In the genomic region with DNA sequence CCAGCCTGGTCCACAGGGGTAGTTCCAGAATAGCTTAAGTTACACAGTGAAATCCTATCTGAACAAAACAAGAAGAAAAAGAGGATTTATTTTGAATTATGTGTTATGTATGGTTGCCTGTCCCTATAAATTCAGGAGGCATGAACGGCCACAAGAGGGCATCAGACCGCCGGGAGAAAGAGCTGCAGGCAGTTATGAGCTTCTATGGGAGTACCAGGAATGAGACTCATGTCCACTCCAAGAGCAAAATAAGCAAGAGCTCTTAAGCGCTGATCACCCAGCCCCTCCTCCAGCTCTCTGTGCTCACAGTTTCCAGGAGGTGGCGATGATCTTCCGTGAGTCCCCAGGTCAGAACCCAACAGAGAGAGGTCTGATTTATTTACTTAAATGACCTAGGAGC, we compare ENCODE assay signal across 10 mouse cellular contexts. TPM values are rescaled to one million over a fixed set of nuclear protein-coding genes. Genes with fewer than 3 reads are reported as not detected.
A peak's percentile ranks its signal among the peaks of the same experiment; 100 is the strongest.
DNase-seq lines count a peak whose midpoint lies in the region; ATAC-seq and TF ChIP-seq lines count a peak whose summit lies in the region.
"Had no signal": no experiment of that assay in that cellular context is flagged by ENCODE, and none has a peak within 500 bp of the region (broad histone marks: within the 10 kb centered on the region; RNA-seq: fewer than 3 reads in every experiment).

No protein-coding gene starts in this region.

- H3K36me3 ChIP-seq in forebrain, embryonic 10.5 days (replicated peaks): no peaks in the 10 kb centered on the region
- no peaks in the 10 kb centered on the region for H3K36me3 ChIP-seq in forebrain, embryonic 16.5 days (ENCODE audit: control insufficient read depth, insufficient read depth)
- H3K36me3 ChIP-seq: heart, embryonic 15.5 days; neural tube, embryonic 12.5 days had no signal

- intact Hi-C loops in heart, postnatal 10 days (cut with DNase I): loop anchor here (1.0 kb wide), 1 partner anchor 45 kb away; no protein-coding TSS in a partner anchor

- H3K27ac ChIP-seq in forebrain, embryonic 10.5 days: no peak overlapping the region
- no peak overlapping the region for H3K27ac ChIP-seq in forebrain, embryonic 16.5 days (ENCODE audit: low read length)
- no peak overlapping the region for H3K27ac ChIP-seq in cerebellum, adult 2 months (ENCODE audit: insufficient read depth, low read length)
- H3K27ac ChIP-seq: heart, embryonic 15.5 days; neural tube, embryonic 12.5 days had no signal

- no peak for TF ChIP-seq POLR2A in cerebellum, adult 2 months (IDR thresholded peaks at IDR 0.05; ENCODE audit: borderline replicate concordance, insufficient read depth, low read length)

- H3K4me3 ChIP-seq in forebrain, embryonic 10.5 days: no peak overlapping the region
- no peak overlapping the region for H3K4me3 ChIP-seq in forebrain, embryonic 16.5 days (replicated peaks; ENCODE audit: low read length)
- no peak overlapping the region for H3K4me3 ChIP-seq in cerebellum, adult 2 months (replicated peaks; ENCODE audit: insufficient read depth, low read depth, low read length)
- H3K4me3 ChIP-seq: heart, embryonic 15.5 days; neural tube, embryonic 12.5 days had no signal

- H3K4me1 ChIP-seq in forebrain, embryonic 10.5 days: no peaks in the 10 kb centered on the region
- no peaks in the 10 kb centered on the region for H3K4me1 ChIP-seq in forebrain, embryonic 16.5 days (replicated peaks; ENCODE audit: control insufficient read depth, insufficient read depth, low read length)
- peaks cover 6% of the 10 kb centered on the region for H3K4me1 ChIP-seq in cerebellum, adult 2 months (ENCODE audit: control insufficient read depth, insufficient read depth, low read length)
- H3K4me1 ChIP-seq: heart, embryonic 15.5 days; neural tube, embryonic 12.5 days had no signal

- no peaks in the 10 kb centered on the region for H3K27me3 ChIP-seq in forebrain, embryonic 10.5 days (ENCODE audit: poor library complexity, severe bottlenecking)
- H3K27me3 ChIP-seq in forebrain, embryonic 16.5 days (replicated peaks; ENCODE audit: control insufficient read depth, insufficient read depth, low read length): no peaks in the 10 kb centered on the region
- H3K27me3 ChIP-seq in cerebellum, adult 2 months (ENCODE audit: control insufficient read depth, insufficient read depth, low read length): no peaks in the 10 kb centered on the region
- H3K27me3 ChIP-seq: heart, embryonic 15.5 days; neural tube, embryonic 12.5 days had no signal

- no peak overlapping the region for H3K9ac ChIP-seq in forebrain, embryonic 16.5 days (replicated peaks; ENCODE audit: low read depth, low read length)
- H3K9ac ChIP-seq: heart, embryonic 15.5 days; neural tube, embryonic 12.5 days had no signal

- 2% methylated on average over 6 of the region's 6 CpGs for WGBS in forebrain, embryonic 10.5 days
- WGBS in forebrain, embryonic 16.5 days: 2% methylated on average over 6 of the region's 6 CpGs
- 4% methylated on average over 6 of the region's 6 CpGs for WGBS in cerebellum, adult 2 months

- no peaks in the 10 kb centered on the region for H3K9me3 ChIP-seq in forebrain, embryonic 10.5 days
- 0 out of 2 replicates have a peak, but pooled peaks cover 3% of the 10 kb centered on the region for H3K9me3 ChIP-seq in forebrain, embryonic 16.5 days (ENCODE audit: control insufficient read depth, low read length)
- H3K9me3 ChIP-seq: heart, embryonic 15.5 days; neural tube, embryonic 12.5 days had no signal

- peak; percentile 72 for DNase-seq in forebrain, embryonic 10.5 days (ENCODE audit: extremely low spot score, low spot score)
- peak; percentile 68 for DNase-seq in ovary, postnatal 36 days (ENCODE audit: low spot score)
- no peak for DNase-seq in ovary, postnatal 10 days (ENCODE audit: low spot score)
- DNase-seq in cerebellum, adult 2 months: peak; percentile 68 to 78
- DNase-seq in heart, postnatal 10 days: peak; percentile 75 to 84
- peak; percentile 85 for DNase-seq in lung, postnatal 10 days
- peak; percentile 75 for DNase-seq in thymus, postnatal 0 days (ENCODE audit: low spot score)

- no peak overlapping the region for H3K4me2 ChIP-seq in forebrain, embryonic 16.5 days (ENCODE audit: low read length)
- H3K4me2 ChIP-seq: heart, embryonic 15.5 days; neural tube, embryonic 12.5 days had no signal

- ATAC-seq in forebrain, embryonic 16.5 days: no peak

- peak; percentile 73 for TF ChIP-seq CTCF in cerebellum, adult 2 months (IDR thresholded peaks at IDR 0.05; ENCODE audit: borderline replicate concordance, insufficient read depth, low read depth, low read length)

RNA-seq across cellular contexts. Expression of a gene that starts 15.3 kb away (rescaled TPM):
- 11.4 and 11.6 TPM in 2 replicates for polyA plus RNA-seq in forebrain, embryonic 10.5 days (2016; fragmentation: Nextera tagmentation; extraction: Ambion mirVana)
- polyA plus RNA-seq in forebrain, embryonic 16.5 days (2015; fragmentation: Nextera tagmentation; extraction: Ambion mirVana): 2.1 and 2.6 TPM in 2 replicates
- 4.1 and 5.4 TPM in 2 replicates for polyA plus RNA-seq in cerebellum, adult 2 months (2012; rRNA removed)
- 1 to 10 TPM in 1 of 2 experiments, under 1 TPM in 1; 0.57 to 1.0 TPM for total RNA-seq in heart, postnatal 10 days (2021)
- 1.8 and 2.2 TPM in 2 replicates for polyA plus RNA-seq in thymus, postnatal 0 days (2015; fragmentation: Nextera tagmentation; extraction: Ambion mirVana)

RNA-seq across cellular contexts. Expression of a gene that starts 18.4 kb away (rescaled TPM):
- 1.5 and 2.5 TPM in 2 replicates for polyA plus RNA-seq in forebrain, embryonic 10.5 days (2016; fragmentation: Nextera tagmentation; extraction: Ambion mirVana)
- 4.2 and 5.1 TPM in 2 replicates for polyA plus RNA-seq in forebrain, embryonic 16.5 days (2015; fragmentation: Nextera tagmentation; extraction: Ambion mirVana)
- 68.4 and 69.3 TPM in 2 replicates for polyA plus RNA-seq in cerebellum, adult 2 months (2012; rRNA removed)
- 10 to 100 TPM; 55.8 to 61.7 TPM for total RNA-seq in heart, postnatal 10 days (2021)
- polyA plus RNA-seq in thymus, postnatal 0 days (2015; fragmentation: Nextera tagmentation; extraction: Ambion mirVana): 1.9 and 2.4 TPM in 2 replicates

RNA-seq across cellular contexts. Expression of a gene that starts 40.8 kb away (rescaled TPM):
- polyA plus RNA-seq in forebrain, embryonic 10.5 days (2016; fragmentation: Nextera tagmentation; extraction: Ambion mirVana): 17.0 and 21.7 TPM in 2 replicates
- polyA plus RNA-seq in forebrain, embryonic 16.5 days (2015; fragmentation: Nextera tagmentation; extraction: Ambion mirVana): 14.6 and 15.4 TPM in 2 replicates
- polyA plus RNA-seq in cerebellum, adult 2 months (2012; rRNA removed): 70.2 and 72.2 TPM in 2 replicates
- total RNA-seq in heart, postnatal 10 days (2021): 100 to 1,000 TPM; 120 TPM
- 35.0 and 40.4 TPM in 2 replicates for polyA plus RNA-seq in thymus, postnatal 0 days (2015; fragmentation: Nextera tagmentation; extraction: Ambion mirVana)

RNA-seq across cellular contexts. Expression of a gene that starts 55.5 kb away (rescaled TPM):
- 18.4 and 20.9 TPM in 2 replicates for polyA plus RNA-seq in forebrain, embryonic 10.5 days (2016; fragmentation: Nextera tagmentation; extraction: Ambion mirVana)
- polyA plus RNA-seq in forebrain, embryonic 16.5 days (2015; fragmentation: Nextera tagmentation; extraction: Ambion mirVana): 14.8 and 19.8 TPM in 2 replicates
- polyA plus RNA-seq in cerebellum, adult 2 months (2012; rRNA removed): 54.3 and 59.5 TPM in 2 replicates
- 10 to 100 TPM; 21.4 to 21.7 TPM for total RNA-seq in heart, postnatal 10 days (2021)
- polyA plus RNA-seq in thymus, postnatal 0 days (2015; fragmentation: Nextera tagmentation; extraction: Ambion mirVana): 4.8 and 5.4 TPM in 2 replicates

RNA-seq across cellular contexts. Expression of a gene that starts 58.4 kb away (rescaled TPM):
- polyA plus RNA-seq in forebrain, embryonic 10.5 days (2016; fragmentation: Nextera tagmentation; extraction: Ambion mirVana): 627 and 634 TPM in 2 replicates
- polyA plus RNA-seq in forebrain, embryonic 16.5 days (2015; fragmentation: Nextera tagmentation; extraction: Ambion mirVana): 403 and 431 TPM in 2 replicates
- polyA plus RNA-seq in cerebellum, adult 2 months (2012; rRNA removed): 291 and 295 TPM in 2 replicates
- 100 to 1,000 TPM; 184 to 186 TPM for total RNA-seq in heart, postnatal 10 days (2021)
- 711 and 747 TPM in 2 replicates for polyA plus RNA-seq in thymus, postnatal 0 days (2015; fragmentation: Nextera tagmentation; extraction: Ambion mirVana)

Comparison
In these comparisons a context has a peak if more than half of its experiments do, and no peak if none do; other contexts are left out.
1. RNA of a gene that starts 18.4 kb away (polyA plus RNA-seq): 68.4 to 69.3 TPM in cerebellum, adult 2 months; 4.2 to 5.1 TPM in forebrain, embryonic 16.5 days, 1.5 to 2.5 TPM in forebrain, embryonic 10.5 days and 1.9 to 2.4 TPM in thymus, postnatal 0 days; every median in the first group is over 10 times any median in the second.